Mouse (Mus musculus): Measurements from ENCODE around the gene Lrp3.

- TF ChIP-seq GATA1 (IDR thresholded peaks at IDR 0.05; ENCODE audit: borderline replicate concordance, low read length) (no peak), FLI1 (IDR thresholded peaks at IDR 0.05; ENCODE audit: low read length) (no peak)
These were observed 20.0 kb upstream of the Lrp3 start for GRCm38 (mm10) chr7:35235308-35235707.

All from megakaryocyte, embryonic 14.5 days (primary cell).